Mouse (Mus musculus): ENCODE results near the gene Plekhs1.

The Plekhs1 gene

DNA sequence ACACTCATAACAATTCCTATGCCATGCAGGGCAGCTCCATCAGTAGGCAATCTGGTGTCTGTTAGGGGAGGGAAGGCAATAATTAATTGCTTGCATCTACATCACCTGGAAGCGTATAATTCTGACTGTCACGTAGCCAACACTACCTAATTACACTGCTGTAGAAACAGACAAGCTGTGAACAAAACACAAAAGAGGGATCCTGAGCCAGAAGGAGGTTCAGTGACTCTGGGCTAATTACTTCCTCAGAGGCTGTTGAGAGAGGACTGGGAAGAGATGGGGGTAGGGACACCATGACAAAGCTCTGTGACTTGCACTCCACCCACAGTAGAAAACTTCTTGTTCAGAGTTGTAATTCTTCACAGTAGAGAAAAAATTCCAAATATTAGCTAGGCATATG lies 15.1 kb downstream of the Plekhs1 start:
- no peak for TF ChIP-seq GATA4 (IDR thresholded peaks at IDR 0.05; ENCODE audit: insufficient replicate concordance, low read length)

DNA sequence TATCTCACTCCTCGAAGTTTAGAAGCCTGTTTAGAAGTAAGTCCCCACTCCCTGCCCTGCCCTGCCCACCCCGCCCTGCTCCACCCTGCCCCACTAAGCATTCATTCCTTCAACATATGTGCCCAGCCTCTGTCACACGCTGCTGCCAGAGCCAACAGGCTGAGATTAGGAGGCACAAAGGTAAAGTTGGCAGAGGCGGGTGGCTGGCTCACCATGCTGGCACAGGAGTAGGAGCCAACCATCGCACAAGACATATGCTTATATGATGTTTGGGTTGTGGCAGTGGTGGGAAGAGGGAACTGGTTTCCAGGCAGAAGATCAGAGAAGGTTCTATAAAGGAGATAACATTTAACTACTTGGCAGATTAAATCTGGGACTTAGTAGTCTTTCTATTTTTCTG lies 15.8 kb downstream of the Plekhs1 start:
- TF ChIP-seq GATA4 (IDR thresholded peaks at IDR 0.05; ENCODE audit: insufficient replicate concordance, low read length): no peak

DNA sequence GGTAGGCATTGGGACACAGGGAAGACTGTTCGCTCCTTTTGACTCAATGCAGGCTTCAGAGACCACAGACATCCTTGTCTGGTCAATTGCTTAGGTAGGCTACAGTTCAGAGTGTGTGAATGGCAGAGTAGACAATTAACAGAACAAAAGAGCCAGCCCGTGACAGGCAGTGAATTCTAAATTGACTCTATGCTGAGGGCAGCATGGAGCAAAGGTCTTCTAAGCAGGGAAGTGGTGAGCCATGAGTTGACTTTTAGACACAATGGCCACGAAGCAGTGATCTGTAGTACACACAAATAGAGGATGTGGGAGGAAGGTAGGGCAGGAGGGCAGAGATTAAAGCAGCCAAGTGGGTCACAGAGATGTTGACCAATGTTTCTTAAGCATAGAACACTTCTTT lies 16.4 kb downstream of the Plekhs1 start:
- TF ChIP-seq GATA4 (IDR thresholded peaks at IDR 0.05; ENCODE audit: insufficient replicate concordance, low read length): no peak

DNA sequence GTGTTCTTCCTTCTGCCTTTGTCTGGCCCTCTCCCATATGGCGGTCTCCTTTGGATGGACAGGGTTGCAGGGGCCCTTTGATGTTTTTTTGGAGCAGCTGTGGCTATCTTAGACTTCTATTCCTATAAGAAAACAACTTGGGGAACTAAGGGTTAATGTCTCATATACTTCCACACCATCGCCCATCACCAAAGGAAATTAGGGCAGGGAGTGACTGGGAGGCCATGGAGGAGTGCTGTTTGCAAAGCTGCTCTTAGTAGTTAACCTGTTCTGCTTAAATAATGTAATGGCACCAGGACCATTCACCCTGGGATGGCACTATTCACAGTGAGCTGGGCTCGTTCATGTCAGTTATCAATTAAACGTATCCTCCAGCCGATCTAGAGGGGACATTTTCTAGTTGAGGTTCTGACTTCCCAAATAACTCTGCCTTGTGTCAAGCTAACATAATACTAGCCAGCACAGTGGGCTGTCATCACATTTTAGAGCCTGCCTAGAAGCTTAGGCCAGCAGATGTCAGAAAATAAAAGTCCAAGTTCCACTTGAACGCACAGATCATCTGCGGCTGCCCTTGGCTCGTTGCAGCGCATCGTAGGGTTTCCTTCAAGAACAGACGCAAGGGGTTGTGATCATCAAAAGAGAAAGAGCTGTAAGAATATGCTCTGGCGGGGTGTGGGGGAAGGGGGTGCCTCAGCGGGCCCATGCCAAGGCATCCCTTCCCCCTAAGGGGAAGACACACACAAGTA lies 23.4 kb downstream of the Plekhs1 start:
- TF ChIP-seq GATA4 (IDR thresholded peaks at IDR 0.05; ENCODE audit: insufficient replicate concordance, low read length): no peak

DNA sequence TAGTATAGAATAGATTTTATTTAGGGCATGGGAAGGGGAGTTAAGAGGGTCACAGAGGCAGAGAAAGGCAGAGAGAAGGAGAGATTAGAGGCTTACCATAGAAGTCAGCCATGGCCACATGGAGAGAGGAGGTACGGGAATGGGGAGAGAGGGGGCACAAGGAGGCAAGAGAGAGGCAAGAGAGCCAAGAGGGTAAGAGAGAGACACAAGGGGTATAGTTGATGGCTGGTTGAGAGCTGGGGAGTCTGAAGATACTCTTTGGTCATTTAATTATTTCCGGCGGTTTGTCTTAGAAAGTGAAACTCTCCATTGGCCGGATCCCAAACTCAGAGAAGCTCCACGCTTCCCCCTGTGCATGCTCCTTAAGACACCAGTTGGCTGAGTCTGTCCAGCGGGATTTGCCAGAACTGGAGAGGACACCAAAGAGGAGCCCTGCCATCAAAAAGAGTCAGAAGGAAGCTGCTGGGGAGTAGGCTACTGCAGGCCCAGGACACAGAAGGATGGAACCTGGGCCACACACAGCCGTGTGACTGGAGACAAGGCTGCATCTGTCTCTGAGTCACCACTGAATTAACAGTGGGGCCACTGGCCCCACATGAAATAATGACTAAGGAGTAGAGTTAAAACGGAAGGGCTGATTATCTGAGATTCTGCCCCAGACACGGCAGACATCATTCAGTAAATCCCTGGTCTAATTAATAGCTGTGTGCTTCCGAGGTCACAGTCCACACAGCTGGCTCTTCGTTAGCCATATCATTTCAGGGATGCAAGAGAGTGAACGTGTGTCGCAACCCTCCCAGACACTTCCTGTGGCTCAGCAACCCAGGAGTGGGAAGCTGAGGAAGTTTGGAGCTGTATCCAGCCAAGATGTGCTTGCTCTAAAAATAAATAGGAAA lies 24.2 kb downstream of the Plekhs1 start:
- TF ChIP-seq GATA4 (IDR thresholded peaks at IDR 0.05; ENCODE audit: insufficient replicate concordance, low read length): peak; percentile 48; the same call in 1 of the 2 replicates

DNA sequence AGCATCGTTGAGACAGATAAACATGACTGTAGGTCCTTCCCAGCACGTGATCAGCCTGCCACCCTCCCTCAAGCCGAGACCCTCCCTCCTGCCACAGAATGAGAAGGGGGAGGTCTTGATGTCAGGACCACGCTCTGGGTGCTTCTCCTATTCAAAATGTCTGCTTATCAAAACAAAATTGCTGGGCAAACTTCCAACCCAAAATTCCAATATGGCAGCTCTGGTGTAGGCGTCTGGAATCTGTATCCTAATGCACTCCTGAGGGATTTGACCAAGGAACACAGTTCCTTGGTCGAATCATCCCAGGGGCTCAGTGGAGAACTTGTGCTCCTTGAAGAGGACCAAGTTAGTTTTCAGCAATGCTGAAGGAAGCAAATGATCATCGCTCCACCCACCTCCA lies 25.5 kb downstream of the Plekhs1 start:
- TF ChIP-seq GATA4 (IDR thresholded peaks at IDR 0.05; ENCODE audit: insufficient replicate concordance, low read length): no peak

DNA sequence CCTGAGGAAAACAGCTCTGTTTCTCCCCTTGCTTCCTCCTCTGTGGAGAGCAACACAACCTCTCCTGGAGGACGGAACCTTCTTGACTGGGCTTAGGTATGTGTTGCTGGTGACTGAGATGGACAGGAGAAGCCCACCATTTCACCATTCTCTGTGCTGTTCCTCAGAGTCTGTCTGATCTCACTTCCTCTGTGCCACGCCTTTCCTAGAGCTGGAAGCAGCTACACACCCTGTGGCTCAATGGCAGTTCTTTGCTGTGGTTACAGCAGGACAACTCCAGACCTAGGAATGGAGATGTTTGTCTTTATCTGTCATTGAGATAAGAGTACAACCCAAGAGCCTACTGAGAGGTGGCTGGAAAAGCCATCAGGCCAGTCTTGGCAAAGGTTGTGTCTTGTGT lies 25.9 kb downstream of the Plekhs1 start:
- no peak for TF ChIP-seq GATA4 (IDR thresholded peaks at IDR 0.05; ENCODE audit: insufficient replicate concordance, low read length)

DNA sequence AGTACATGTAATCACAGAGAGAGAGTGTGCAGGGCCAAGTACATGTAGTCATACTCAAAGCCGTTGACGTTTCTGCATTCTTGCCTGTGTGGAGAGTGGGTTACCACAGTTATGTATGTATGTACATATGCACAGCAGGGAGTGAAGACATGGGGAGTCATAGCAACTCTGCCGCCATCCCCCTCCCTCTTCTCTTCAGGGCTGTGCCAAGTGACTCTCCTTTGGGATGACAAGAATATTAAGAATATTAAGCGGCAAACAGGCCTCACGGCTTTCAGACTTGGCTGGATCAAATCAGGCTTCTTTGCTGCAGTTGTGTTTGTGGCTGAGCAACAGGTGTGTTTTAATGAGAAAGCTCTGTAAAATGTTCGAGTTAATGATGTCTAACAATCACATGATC lies 28.2 kb downstream of the Plekhs1 start:
- TF ChIP-seq GATA4 (IDR thresholded peaks at IDR 0.05; ENCODE audit: insufficient replicate concordance, low read length): no peak

DNA sequence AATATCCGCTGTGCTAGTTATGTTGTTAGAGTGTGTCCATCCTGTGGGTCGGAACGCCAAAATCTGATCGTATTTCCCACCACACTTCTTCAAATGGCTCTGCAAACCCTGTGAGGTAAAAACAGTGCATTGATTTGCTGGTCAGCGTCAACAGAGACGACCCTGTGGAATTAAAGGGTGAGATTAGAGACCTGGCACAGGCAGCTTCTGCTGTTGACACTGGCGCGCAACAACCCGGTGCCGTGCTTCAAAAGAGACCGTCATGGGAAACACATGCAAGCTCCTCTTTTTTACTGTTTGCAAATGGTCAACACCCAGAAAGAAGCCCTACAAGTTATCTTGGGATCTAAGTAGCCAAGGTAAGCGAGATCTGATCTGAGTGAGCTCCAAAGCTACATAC lies 69.8 kb downstream of the Plekhs1 start:
- no peak; the same call in 1 of the 2 replicates for TF ChIP-seq GATA4 (IDR thresholded peaks at IDR 0.05; ENCODE audit: insufficient replicate concordance, low read length)

DNA sequence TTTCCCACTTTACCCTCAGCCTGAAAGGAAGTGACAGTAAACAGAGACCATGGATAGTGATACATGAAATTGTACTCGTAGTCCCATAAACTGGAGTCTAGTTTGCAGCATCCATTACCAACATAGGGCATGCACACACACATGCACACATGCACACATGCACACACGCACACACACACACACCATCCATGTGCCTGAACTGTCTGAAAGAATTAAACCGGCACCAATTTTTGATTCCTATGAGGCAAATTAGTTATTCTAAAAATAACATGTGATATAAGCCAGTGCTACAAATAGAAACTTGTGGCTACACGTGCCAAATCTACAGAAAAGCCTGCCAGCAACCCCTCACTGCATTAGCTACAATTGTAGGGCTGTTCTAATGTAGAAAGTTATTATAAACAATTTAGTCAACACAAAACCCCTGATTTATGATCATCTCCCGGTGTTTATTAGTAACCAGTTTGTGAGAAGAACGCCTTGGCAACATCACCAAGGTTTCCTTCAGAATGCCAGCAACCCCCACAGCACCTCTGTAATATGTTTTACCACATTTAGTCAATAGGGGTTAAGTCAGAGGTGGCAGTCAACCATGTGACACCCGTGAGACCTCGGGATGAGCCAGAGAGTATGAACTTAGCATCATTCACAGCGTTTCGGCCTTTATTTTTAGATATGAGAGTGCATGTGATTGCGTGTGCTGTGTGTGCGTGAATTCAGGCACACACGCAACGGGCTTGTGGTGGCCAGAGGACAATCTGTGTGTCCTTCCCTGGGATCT lies 72.0 kb downstream of the Plekhs1 start:
- TF ChIP-seq GATA4 (IDR thresholded peaks at IDR 0.05; ENCODE audit: insufficient replicate concordance, low read length): no peak

DNA sequence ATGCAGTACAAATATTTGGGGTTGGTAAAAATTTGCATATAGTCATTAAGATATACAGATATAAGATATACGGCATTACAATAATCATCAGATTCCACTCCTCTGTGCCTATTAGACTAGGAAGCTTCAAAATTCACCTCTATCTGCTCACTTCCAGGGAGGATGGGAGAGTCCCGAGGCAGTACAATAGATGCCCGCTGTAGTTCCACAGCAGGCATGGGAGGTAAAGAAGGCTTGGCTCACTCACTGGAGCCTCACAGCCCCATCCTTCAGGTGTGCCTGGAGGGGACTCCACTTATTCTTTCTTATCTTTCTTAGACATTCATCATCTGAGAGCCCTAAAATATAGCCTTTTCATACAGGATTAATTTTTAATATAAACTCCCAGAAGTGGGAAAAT lies 72.9 kb downstream of the Plekhs1 start:
- no peak for TF ChIP-seq GATA4 (IDR thresholded peaks at IDR 0.05; ENCODE audit: insufficient replicate concordance, low read length)

DNA sequence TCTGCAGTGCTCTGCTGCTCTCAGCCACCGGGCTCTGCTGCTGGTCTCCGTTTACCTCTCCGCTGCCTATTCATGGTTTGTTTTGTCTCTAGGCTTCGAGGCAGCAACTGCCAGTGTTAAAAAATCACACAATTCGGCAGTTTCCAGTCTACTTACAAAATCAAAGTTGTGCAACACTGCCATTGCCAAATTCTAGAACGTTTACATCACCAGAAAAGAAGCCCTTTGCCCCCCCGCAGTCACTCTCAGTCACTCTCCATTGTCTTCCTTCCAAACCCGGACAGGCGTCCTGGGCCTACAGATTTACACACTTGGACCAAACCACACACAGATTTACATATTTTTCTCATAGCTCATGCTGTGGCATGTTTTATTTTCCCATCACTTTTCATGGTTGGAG lies 73.6 kb downstream of the Plekhs1 start:
- no peak for TF ChIP-seq GATA4 (IDR thresholded peaks at IDR 0.05; ENCODE audit: insufficient replicate concordance, low read length)

DNA sequence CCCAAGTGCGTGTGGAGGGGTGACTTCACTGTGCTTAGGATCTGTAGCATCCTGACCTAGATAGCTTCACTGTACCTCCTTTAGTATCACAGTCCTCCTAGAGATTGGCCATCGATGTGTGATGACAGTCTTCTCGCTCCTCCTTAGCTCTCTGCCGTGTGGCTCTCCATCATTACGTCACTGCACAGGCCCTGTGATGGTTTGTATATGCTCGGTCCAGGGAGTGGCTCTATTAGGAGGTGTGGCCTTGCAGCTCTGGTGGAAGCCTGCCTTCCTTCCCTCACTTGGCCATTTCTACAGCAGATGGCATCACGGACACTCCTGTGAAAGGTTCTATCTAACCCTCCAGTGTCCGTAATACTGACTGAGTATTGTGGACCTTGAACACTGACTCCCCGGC lies 74.3 kb downstream of the Plekhs1 start:
- TF ChIP-seq GATA4 (IDR thresholded peaks at IDR 0.05; ENCODE audit: insufficient replicate concordance, low read length): no peak

All from liver, adult (tissue).